Mouse (Mus musculus) erythroid progenitor cell, adult 5-6 weeks (primary cell): ENCODE measurements around the gene Stx16. TPM values are rescaled to one million over a fixed set of nuclear protein-coding genes. Genes with fewer than 3 reads are reported as not detected.

Experiments
- ATAC-seq: replicated peaks from 2 replicates; pipeline ENCODE4 v1.8.0; 2016; ENCODE audit warnings: moderate number of reproducible peaks, mild to moderate bottlenecking, moderate TSS enrichment, inconsistent platforms; ENCODE audit not compliant: poor library complexity, low FRiP score, severe bottlenecking
- total RNA-seq, 2 experiments: library from RNA; stranded (forward) in 1 of 2; stranded (reverse) in 1 of 2; fragments of 150-400 nt in 1 of 2; fragments of 186-747, 209-891 nt in 1 of 2; gene quantifications; 2 replicates each; pipeline versions ENCODE4 v1.2.3 to v1.2.4; 2015 to 2017; ENCODE audit warnings: low replicate concordance in 2 of 2

Gene Stx16
- total RNA-seq, 2 experiments from 2014 or later, result 13.2 to 26.8 TPM

GRCm38 (mm10) chr2:174121411-174121947 is 45.4 kb downstream of the Stx16 start:
- no peak for ATAC-seq

GRCm38 (mm10) chr2:174122331-174122730 is 46.2 kb downstream of the Stx16 start:
- ATAC-seq, result no peak

- ATAC-seq, result no peak
These were observed 47.6 kb downstream of the Stx16 start for GRCm38 (mm10) chr2:174123731-174124130.

GRCm38 (mm10) chr2:174126522-174127375 is 50.6 kb downstream of the Stx16 start:
- no peak for ATAC-seq

GRCm38 (mm10) chr2:174127376-174127713 is 51.2 kb downstream of the Stx16 start:
- ATAC-seq, result no peak

GRCm38 (mm10) chr2:174128926-174129325 is 52.8 kb downstream of the Stx16 start:
- ATAC-seq, result no peak

GRCm38 (mm10) chr2:174130468-174131097 is 54.5 kb downstream of the Stx16 start:
- no peak for ATAC-seq

GRCm38 (mm10) chr2:174132413-174132969 is 56.4 kb downstream of the Stx16 start:
- no peak for ATAC-seq

Other genes with a start within 250 kb of the Stx16 start
- gene Npepl1, start 34.0 kb downstream of the Stx16 start, total RNA-seq (2015; ENCODE audit: low replicate concordance), result 5.4 and 12.2 TPM in 2 replicates
- gene Npepl1, start 34.0 kb downstream of the Stx16 start, total RNA-seq (2017; ENCODE audit: low replicate concordance), result 0.76 and 3.5 TPM in 2 replicates
- 338 and 377 TPM in 2 replicates for gene Gnas, start 208.0 kb downstream of the Stx16 start, total RNA-seq (2015; ENCODE audit: low replicate concordance)
- gene Gnas, start 208.0 kb downstream of the Stx16 start, total RNA-seq (2017; ENCODE audit: low replicate concordance), result 196 and 201 TPM in 2 replicates